Comparison of ENCODE assay signal across 8 mouse cellular contexts in the genomic region with DNA sequence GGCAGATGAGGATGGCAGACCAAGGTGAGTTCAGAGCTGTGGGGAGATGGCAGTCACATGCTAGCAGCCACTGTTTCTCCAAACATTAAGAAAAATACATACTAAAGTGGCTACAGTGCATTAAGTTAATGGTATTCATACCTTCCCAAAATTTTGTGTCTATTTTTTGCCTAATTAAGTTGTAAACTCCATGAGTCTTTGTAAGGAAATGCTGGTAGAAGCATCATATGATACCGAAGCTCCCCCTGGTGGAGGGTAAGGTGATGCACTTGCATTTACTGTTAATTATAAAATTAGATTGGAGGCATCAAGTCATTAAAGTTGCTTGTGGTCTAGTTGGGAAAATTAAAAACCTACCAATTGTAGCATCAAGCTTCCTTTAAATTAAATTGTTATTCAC. TPM values are rescaled to one million over a fixed set of nuclear protein-coding genes. Genes with fewer than 3 reads are reported as not detected.
DNase-seq lines count a peak whose midpoint lies in the region.

No protein-coding gene starts in this region.

- DNase-seq in heart, adult 18-20 months: peak; percentile 65 to 87
- no peak for DNase-seq in heart, adult 11 months
- DNase-seq in right cerebral cortex, adult 18-20 months: peak; percentile 63
- no peak for DNase-seq in right cerebral cortex, postnatal 25 days
- peak; percentile 63 for DNase-seq in c-Kit-positive CD71-positive TER-119-negative erythroid progenitor cells, embryonic 14.5 days (ENCODE audit: low read depth)
- peak; percentile 84 for DNase-seq in induced T-regulatory cell, adult 2 months (ENCODE audit: low read depth)
- peak; percentile 31 to 56 for DNase-seq in natural killer cell, adult 2 months (ENCODE audit: low spot score in 2 of 2)
- no peak for DNase-seq in urinary bladder, postnatal 10 days (ENCODE audit: low spot score)

RNA-seq across cellular contexts. Expression of a gene that starts 21.6 kb away (rescaled TPM):
- total RNA-seq in heart, adult 18-20 months (2021): 10 to 100 TPM; 16.4 to 16.5 TPM

RNA-seq across cellular contexts. Expression of a gene that starts 38.7 kb away (rescaled TPM):
- 10 to 100 TPM; 11.4 to 11.5 TPM for total RNA-seq in heart, adult 18-20 months (2021)

Comparison
In these comparisons a context has a peak if more than half of its experiments do, and no peak if none do; other contexts are left out.
1. DNase-seq: peak in heart, adult 18-20 months (2 of 2), right cerebral cortex, adult 18-20 months (single experiment), c-Kit-positive CD71-positive TER-119-negative erythroid progenitor cells, embryonic 14.5 days (single experiment), induced T-regulatory cell, adult 2 months (single experiment) and natural killer cell, adult 2 months (2 of 2); none in heart, adult 11 months (single experiment), right cerebral cortex, postnatal 25 days (single experiment) and urinary bladder, postnatal 10 days (single experiment).